15 mouse cellular contexts compared by ENCODE assay signal in genomic region chr9:17288790-17289596, GRCm38 (mm10).
DNase-seq lines count a peak whose midpoint lies in the region; ATAC-seq lines count a peak whose summit lies in the region.
"Had no signal": no experiment of that assay in that cellular context is flagged by ENCODE, and none has a peak within 500 bp of the region (broad histone marks: within the 10 kb centered on the region; RNA-seq: fewer than 3 reads in every experiment).

No protein-coding gene starts in this region.

- no peak overlapping the region for H3K9ac ChIP-seq in neural tube, embryonic 13.5 days
- H3K9ac ChIP-seq in neural tube, embryonic 15.5 days (replicated peaks), result no peak overlapping the region
- H3K9ac ChIP-seq in neural tube, embryonic 14.5 days (replicated peaks; ENCODE audit: low read depth, low read length), result no peak overlapping the region

- no peaks in the 10 kb centered on the region for H3K36me3 ChIP-seq in neural tube, embryonic 13.5 days
- no peaks in the 10 kb centered on the region for H3K36me3 ChIP-seq in neural tube, embryonic 15.5 days
- no peaks in the 10 kb centered on the region for H3K36me3 ChIP-seq in neural tube, embryonic 14.5 days (ENCODE audit: control insufficient read depth, insufficient read depth, low read length)

- H3K4me1 ChIP-seq in neural tube, embryonic 13.5 days (replicated peaks), result no peaks in the 10 kb centered on the region
- H3K4me1 ChIP-seq in neural tube, embryonic 15.5 days, result no peaks in the 10 kb centered on the region
- no peaks in the 10 kb centered on the region for H3K4me1 ChIP-seq in neural tube, embryonic 14.5 days (ENCODE audit: control insufficient read depth, insufficient read depth, low read length)

- H3K27me3 ChIP-seq in neural tube, embryonic 13.5 days, result no peaks in the 10 kb centered on the region
- no peaks in the 10 kb centered on the region for H3K27me3 ChIP-seq in neural tube, embryonic 15.5 days (replicated peaks)
- H3K27me3 ChIP-seq in neural tube, embryonic 14.5 days (ENCODE audit: control insufficient read depth, insufficient read depth, low read length), result no peaks in the 10 kb centered on the region

- H3K27ac ChIP-seq in neural tube, embryonic 13.5 days (replicated peaks), result 0 out of 2 replicates have a peak overlapping the region, but pooled peaks have one; percentile 14
- H3K27ac ChIP-seq in neural tube, embryonic 15.5 days (replicated peaks), result no peak overlapping the region
- no peak overlapping the region for H3K27ac ChIP-seq in neural tube, embryonic 14.5 days (ENCODE audit: low read depth, low read length)
- H3K27ac ChIP-seq: left cerebral cortex, adult 2 months had no signal

- whole genome bisulfite sequencing in neural tube, embryonic 13.5 days, result 54% methylated on average over 6 of the region's 6 CpGs
- 50% methylated on average over 6 of the region's 6 CpGs for WGBS in neural tube, embryonic 15.5 days
- 57% methylated on average over 6 of the region's 6 CpGs for WGBS in neural tube, embryonic 14.5 days

- H3K4me2 ChIP-seq in neural tube, embryonic 13.5 days, result no peak overlapping the region
- H3K4me2 ChIP-seq in neural tube, embryonic 15.5 days, result no peak overlapping the region
- no peak overlapping the region for H3K4me2 ChIP-seq in neural tube, embryonic 14.5 days (ENCODE audit: low read depth, low read length)
- H3K4me2 ChIP-seq: midbrain, embryonic 11.5 days had no signal

- no peak overlapping the region for H3K4me3 ChIP-seq in neural tube, embryonic 13.5 days
- H3K4me3 ChIP-seq in neural tube, embryonic 15.5 days (replicated peaks), result no peak overlapping the region
- H3K4me3 ChIP-seq in neural tube, embryonic 14.5 days (ENCODE audit: low read depth, low read length), result no peak overlapping the region
- H3K4me3 ChIP-seq: erythroblast, embryonic 14.5 days; left cerebral cortex, adult 2 months had no signal

- DNase-seq in gastrocnemius, postnatal 25 days, result peak; percentile 5
- DNase-seq in gastrocnemius, adult 8-10 months (ENCODE audit: low spot score in 2 of 2), result no peak
- peak; percentile 12 for DNase-seq in kidney, postnatal 10 days
- no peak for DNase-seq in kidney, adult 9 months
- no peak for DNase-seq in spleen, postnatal 10 days (ENCODE audit: low spot score in 2 of 2)
- DNase-seq: cerebellum, adult 9-10 months; heart, postnatal 4 days; lung, adult 2 months had no signal

- H3K9me3 ChIP-seq in neural tube, embryonic 13.5 days, result no peaks in the 10 kb centered on the region
- no peaks in the 10 kb centered on the region for H3K9me3 ChIP-seq in neural tube, embryonic 15.5 days (replicated peaks)
- no peaks in the 10 kb centered on the region for H3K9me3 ChIP-seq in neural tube, embryonic 14.5 days (ENCODE audit: control insufficient read depth, low read length)

- 0 out of 2 replicates have a peak, but pooled peaks have one; percentile 59 for ATAC-seq in neural tube, embryonic 13.5 days (ENCODE audit: low read depth)
- no peak for ATAC-seq in neural tube, embryonic 15.5 days (ENCODE audit: low FRiP score)
- ATAC-seq in neural tube, embryonic 14.5 days (ENCODE audit: low read depth), result peak; percentile 34; the same call in 1 of the 2 replicates
- ATAC-seq: CD4-positive, CD25-positive, alpha-beta regulatory T cell, adult 4 months had no signal

Comparison
In these comparisons a context has a peak if more than half of its experiments do, and no peak if none do; other contexts are left out.
1. DNase-seq: peak in gastrocnemius, postnatal 25 days (single experiment) and kidney, postnatal 10 days (single experiment); none in gastrocnemius, adult 8-10 months (0 of 2), kidney, adult 9 months (single experiment) and spleen, postnatal 10 days (0 of 2).